Mouse (Mus musculus): ENCODE results near the gene Tmed2. TPM values are rescaled to one million over a fixed set of nuclear protein-coding genes. Genes with fewer than 3 reads are reported as not detected.
"Not testable (repeated sequence)": the region's sequence is repeated elsewhere in the genome, so short reads cannot be mapped to it uniquely, and the experiment has no call there.

Gene Tmed2
- total RNA-seq, 2 experiments from 2014 or later: 95.4 to 98.9 TPM

DNA sequence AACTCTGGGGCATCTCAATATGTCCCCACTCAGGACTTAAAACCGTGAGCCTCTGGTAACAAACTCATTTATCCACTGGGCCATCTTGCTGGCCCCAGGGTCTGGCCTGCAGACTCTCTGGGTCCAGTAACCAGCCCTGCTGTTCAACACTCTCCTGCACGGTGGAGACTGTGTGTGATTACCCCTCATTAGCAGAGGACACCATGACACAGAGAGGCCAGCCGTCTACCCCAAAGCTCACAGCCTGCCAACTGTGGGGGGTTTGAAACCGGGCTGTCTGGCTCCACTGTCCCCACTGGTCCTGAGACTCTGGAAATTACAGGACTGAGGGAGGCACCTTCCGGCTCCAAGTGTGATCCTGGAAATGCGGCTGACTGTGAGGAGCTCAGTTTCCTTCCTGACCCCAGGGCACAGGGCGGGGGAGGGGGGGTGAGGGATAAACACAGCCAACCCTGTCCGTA is 11.3 kb upstream of the Tmed2 start:
- intact Hi-C loops (cut with DNase I): no loop called here
- Histone ChIP-seq H3K27ac (peak overlapping the region; percentile 97), H3K4me3 (peak overlapping the region; percentile 93)
- no peak for TF ChIP-seq CTCF (IDR thresholded peaks at IDR 0.05)
- DNase-seq (ENCODE audit: extremely low spot score in 1 of 2, low spot score in 2 of 2): no peak

DNA sequence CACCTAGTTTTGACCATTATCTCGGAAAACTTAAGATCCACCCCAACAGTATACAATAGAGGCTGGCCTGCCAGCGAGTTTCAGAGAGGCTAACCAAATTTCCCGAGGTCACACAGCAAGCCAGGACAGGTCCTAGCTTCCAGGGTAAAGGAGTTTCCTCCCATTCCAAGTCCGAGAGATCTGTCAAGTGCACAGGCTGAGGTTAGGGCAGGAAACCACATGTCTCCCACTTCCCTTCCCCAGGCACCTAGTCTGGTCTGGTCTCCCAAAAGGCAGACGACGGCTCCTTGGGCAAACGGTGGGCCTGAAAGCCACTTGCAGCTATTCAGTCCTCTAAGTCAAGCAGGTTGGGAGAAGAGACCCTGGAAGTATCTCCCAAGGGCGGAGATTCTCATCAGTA is 10.8 kb upstream of the Tmed2 start:
- intact Hi-C loops (cut with DNase I): loop anchor here (10.0 kb wide), 1 partner anchor 175 kb away; no protein-coding TSS in a partner anchor
- Histone ChIP-seq H3K4me3 (peak overlapping the region; percentile 93), H3K27ac (peak overlapping the region; percentile 97)
- TF ChIP-seq CTCF (IDR thresholded peaks at IDR 0.05): no peak
- DNase-seq (ENCODE audit: extremely low spot score in 1 of 2, low spot score in 2 of 2): no peak

DNA sequence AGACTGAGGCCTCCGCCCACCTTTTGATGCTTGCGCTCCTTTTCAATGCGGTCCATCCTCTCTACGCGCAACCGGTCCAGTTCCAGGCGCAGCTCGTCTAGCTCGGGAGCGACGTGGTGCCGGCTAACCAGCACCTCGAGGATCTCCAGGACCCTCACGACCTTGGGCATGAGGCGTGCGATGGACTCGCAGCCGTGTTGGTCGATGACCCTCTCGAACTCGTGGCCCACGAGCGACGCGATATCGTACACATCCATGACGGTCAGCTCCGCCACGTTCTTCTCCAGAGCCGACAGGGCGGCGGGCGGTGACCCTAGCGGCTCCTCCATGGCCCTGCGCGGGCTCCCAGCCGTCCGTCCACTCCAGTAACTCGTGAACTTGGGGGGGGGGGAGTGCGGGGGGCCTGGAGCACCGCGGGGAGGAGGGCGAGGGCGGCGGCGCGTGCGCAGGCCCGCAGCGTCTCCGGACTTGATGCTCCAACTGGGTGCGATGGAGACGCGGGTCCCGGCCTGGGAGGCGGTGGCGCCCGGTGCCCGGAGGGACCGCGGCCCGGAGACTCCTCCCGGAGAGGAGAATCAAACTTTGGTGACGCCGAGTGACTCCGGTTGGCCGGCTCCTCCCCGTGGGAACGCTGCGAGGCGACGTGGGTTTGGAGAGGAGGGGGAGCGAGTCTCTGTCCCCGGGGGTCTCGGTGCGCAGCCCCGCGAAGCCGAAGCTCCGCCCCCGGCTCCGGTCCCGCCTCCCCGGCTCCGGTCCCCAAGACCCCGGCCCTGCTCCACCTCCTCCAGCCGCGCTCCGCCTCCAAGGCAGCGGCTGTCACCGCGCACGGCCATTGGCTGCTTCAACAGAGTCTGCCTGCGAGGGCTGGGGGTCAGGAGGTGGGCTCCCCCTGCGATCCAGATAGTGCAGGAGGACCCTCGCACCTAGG is 9.6 kb upstream of the Tmed2 start, which contains the start of gene Rilpl1:
Gene Rilpl1, minus strand, starts transcription at position 737 of the 928 bp plus-strand sequence.
- peak within 1 kb of the TSS; percentile 97 for H3K27ac ChIP-seq
- intact Hi-C loops (cut with DNase I): loop anchor here (10.0 kb wide), 1 partner anchor 176 kb away; no protein-coding TSS in a partner anchor
- TF ChIP-seq CTCF (IDR thresholded peaks at IDR 0.05): no peak
- peak; percentile 79 to 81 for DNase-seq (ENCODE audit: extremely low spot score in 1 of 2, low spot score in 2 of 2)
- peak within 1 kb of the TSS; percentile 93 for H3K4me3 ChIP-seq

DNA sequence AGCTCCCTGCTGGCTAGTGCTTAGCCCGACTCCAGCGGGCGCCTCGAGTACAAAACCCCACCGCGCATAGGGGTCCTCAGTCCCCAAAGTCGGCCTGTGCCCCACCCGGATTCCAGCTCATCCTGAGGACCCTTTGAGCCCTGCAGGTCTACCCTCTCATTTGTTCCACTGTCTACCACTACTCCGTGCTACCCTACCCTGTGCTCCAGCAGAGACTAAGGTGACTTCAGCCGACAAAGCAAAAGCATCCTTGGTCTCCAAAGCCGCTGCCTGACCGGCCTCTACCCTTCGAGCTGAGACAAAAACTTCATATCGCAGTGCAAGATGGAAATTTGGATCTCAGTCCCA is 8.9 kb upstream of the Tmed2 start:
- DNase-seq (ENCODE audit: extremely low spot score in 1 of 2, low spot score in 2 of 2): no peak
- peak overlapping the region; percentile 97 for H3K27ac ChIP-seq
- intact Hi-C loops (cut with DNase I): loop anchor here (10.0 kb wide), 1 partner anchor 177 kb away; no protein-coding TSS in a partner anchor
- no peak for TF ChIP-seq CTCF (IDR thresholded peaks at IDR 0.05)
- peak overlapping the region; percentile 93 for H3K4me3 ChIP-seq

DNA sequence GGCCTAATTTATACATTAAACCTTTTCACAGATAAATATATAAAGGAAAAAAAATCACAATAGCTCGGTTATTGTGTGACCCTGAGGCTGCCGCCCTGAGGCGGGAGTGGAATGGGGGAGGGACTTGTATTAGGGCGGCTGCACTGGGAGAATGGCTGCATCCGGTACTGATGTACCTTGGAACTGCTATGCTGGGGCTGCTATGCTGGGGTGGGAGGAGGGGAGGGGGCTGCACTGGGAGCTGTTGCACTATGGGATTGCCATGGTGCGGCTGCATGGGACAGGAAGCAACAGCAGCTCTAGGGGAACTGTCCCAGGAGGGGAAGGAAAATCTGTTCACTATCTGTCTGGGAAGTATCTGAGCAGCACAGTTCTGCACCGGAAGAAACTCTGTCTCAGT is 8.0 kb upstream of the Tmed2 start:
- DNase-seq (ENCODE audit: extremely low spot score in 1 of 2, low spot score in 2 of 2): no peak
- intact Hi-C loops (cut with DNase I): loop anchor here (10.0 kb wide), 1 partner anchor 178 kb away; no protein-coding TSS in a partner anchor
- no peak overlapping the region for H3K4me3 ChIP-seq
- TF ChIP-seq CTCF (IDR thresholded peaks at IDR 0.05): no peak
- no peak overlapping the region for H3K27ac ChIP-seq

DNA sequence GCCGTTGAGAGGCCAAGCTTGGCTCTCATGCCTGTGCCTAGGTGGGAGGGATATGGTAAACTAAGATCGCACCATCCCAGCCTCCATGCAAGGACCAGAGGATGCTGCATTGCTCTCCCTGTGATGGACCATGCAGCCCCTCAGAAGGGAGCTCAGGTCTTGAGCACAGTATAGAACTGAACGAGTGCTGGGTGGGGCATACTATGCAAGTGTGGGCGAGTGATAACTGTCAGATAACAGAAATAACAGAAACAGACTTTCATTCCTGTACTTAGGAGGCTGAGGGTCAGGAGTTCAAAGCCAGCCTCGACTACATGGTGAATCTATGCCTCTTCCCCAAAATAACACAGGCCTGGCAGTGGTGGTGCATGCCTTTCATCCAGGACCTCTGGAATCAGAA is 5.5 kb upstream of the Tmed2 start:
- Histone ChIP-seq H3K4me3 (no peak overlapping the region), H3K27ac (no peak overlapping the region)
- intact Hi-C loops (cut with DNase I): loop anchor here (10.0 kb wide), 1 partner anchor 180 kb away; no protein-coding TSS in a partner anchor
- TF ChIP-seq CTCF (IDR thresholded peaks at IDR 0.05): no peak
- no peak for DNase-seq (ENCODE audit: extremely low spot score in 1 of 2, low spot score in 2 of 2)

DNA sequence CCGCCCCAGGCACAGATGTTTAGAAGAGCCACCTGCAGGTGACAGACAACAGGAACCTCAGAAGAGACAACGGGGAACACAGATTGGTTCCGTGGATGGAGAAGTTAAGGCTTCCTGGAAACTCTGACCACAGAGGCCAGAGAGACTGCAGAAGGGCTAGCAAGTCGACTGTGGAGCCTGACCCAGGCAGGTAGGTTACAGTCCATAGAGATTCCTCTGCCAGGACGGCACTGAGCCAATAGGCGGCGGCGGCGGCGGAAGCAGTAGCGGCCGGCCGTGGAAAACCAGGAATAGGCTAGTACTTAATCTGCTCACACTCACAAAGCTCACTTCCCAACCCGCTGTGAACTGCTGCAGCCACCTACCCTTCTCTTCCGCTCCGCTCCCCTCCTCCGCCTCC is 3.7 kb upstream of the Tmed2 start:
- intact Hi-C loops (cut with DNase I): loop anchor here (2.0 to 10.0 kb wide), 2 partner anchors 34 to 182 kb away; no protein-coding TSS in a partner anchor
- peak in 1 of 2 experiments; percentile 41 for DNase-seq (ENCODE audit: extremely low spot score in 1 of 2, low spot score in 2 of 2)
- H3K4me3 ChIP-seq: no peak overlapping the region; the same call in 1 of the 2 replicates
- peak overlapping the region; percentile 26 for H3K27ac ChIP-seq
- TF ChIP-seq CTCF (IDR thresholded peaks at IDR 0.05): no peak; the same call in 1 of the 2 replicates

DNA sequence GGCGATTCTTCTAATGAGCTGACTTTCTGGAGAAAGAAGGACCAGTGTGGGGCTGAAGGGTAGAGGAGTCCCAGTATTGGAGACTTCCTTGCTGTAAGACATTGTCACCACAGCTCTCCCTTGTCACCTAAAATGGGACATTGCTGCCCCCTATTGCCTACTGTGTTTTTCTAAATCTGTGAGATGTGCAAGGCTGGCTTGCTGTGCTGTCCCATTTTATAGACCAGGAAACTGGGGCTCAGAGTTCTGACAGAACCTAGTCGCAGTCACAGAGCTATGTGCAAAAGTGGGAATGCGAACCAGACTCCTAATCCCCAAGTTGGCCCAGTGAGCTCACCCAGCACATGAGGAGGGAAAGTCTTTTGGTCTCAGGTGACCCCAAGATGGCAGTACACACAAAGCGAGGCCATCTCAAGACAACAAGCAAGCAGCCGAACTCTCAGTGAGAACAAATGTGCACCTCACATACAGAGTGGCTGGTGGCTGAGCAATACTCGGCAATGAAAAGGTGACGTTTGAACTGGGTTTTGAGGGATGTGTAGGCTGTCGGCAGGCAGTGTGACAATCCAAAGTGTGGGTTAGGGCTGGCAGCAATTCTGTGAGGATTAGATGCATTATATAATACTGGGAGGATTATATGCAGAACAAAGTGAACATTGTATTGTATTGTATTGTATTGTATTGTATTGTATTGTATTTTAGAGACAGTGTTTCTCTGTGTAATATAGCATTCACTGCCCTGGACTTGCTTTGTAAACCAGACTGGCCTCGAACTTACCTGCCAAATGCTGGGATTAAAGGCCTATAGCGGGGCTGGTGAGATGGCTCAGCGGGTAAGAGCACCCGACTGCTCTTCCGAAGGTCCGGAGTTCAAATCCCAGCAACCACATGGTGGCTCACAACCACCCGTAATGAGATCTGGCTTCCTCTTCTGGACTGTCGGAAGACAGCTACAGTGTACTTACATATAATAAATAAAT is 1.4 kb upstream of the Tmed2 start:
- peak overlapping the region; percentile 72 for H3K27ac ChIP-seq
- peak; percentile 66 for TF ChIP-seq CTCF (IDR thresholded peaks at IDR 0.05)
- peak; percentile 59 to 67 for DNase-seq (ENCODE audit: extremely low spot score in 1 of 2, low spot score in 2 of 2)
- no peak overlapping the region for H3K4me3 ChIP-seq
- intact Hi-C loops (cut with DNase I): loop anchor here (1.0 to 10.0 kb wide), 4 partner anchors 56 to 184 kb away; partner anchors contain the start of gene Snrnp35

DNA sequence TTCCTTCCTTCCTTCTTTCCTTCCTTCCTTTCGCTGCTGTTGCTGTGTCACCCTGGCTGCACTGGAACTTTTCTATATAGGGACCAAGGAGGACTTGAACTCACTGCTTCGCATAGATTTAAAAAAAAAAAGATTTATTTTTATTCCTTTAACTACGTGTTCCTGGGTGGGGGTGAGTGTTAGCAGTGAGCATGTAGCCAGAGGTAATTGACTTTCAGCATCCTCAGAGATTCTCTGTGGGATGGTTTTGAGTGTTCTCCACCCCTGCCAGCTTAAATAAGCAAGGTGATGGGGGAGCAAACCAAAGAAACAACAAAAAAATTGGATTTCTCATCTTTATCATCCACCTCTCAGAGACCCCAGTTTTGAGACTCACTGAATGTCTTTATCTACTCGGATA is 590 bp upstream of the Tmed2 start:
- intact Hi-C loops (cut with DNase I): loop anchor here (1.0 to 10.0 kb wide), 4 partner anchors 57 to 185 kb away; partner anchors contain the start of gene Snrnp35
- peak overlapping the region; percentile 48 for H3K27ac ChIP-seq
- TF ChIP-seq CTCF (IDR thresholded peaks at IDR 0.05): no peak
- no peak overlapping the region for H3K4me3 ChIP-seq
- DNase-seq (ENCODE audit: extremely low spot score in 1 of 2, low spot score in 2 of 2): no peak

DNA sequence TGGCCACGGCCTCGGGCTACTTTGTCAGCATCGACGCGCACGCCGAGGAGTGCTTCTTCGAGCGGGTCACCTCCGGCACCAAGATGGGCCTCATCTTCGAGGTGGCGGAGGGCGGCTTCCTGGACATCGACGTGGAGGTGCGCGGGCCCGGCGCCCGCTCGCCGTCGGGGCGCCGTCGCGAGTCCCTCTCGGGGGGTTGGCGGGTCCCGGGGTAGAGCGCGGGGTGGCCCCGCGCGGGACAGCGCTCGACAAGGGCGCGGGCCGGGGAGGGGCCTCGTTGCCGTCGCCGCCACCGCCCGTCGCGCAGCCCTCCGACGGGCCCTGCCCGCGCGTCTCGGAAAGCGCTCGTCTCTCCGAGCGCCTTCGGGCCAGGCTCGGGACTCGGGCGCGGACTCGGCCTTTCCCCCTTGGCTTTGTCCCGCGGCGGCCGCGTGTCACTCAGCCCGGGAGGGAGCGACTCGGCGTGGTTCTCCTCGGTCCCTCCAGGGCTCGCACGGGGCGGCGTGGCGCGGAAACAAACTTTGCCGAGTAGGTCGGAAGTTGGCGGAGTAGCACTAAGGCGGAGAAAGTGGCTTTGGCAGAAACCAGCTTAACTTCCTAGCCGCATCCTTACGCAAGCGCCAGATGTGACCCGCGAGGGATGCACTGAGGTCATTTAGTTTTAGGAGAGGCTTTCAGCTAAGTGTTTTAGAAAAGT is 558 bp downstream of the Tmed2 start:
- no peak for TF ChIP-seq CTCF (IDR thresholded peaks at IDR 0.05)
- DNase-seq (ENCODE audit: extremely low spot score in 1 of 2, low spot score in 2 of 2): peak; percentile 40 to 66
- peak overlapping the region; percentile 56 for H3K27ac ChIP-seq

DNA sequence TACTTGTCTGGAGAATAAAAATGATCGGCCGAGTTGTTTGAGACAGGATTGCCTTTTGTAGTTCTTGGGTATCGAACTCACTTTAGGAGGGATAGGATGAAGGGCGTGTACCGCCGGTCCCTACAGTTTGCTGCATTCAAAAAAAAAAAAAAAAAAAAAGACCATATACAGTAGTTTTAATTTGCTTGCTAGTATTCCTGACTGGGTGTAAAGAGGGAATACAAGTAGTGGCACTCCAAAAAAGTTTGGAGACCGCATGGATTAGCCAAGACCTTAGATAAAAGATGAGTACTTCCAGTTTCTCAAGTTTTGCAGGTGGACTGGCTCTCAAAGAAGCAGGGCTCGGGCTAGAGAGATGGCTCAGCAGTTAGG is 1.1 kb downstream of the Tmed2 start:
- no peak for TF ChIP-seq CTCF (IDR thresholded peaks at IDR 0.05)
- no peak for DNase-seq (ENCODE audit: extremely low spot score in 1 of 2, low spot score in 2 of 2)
- H3K27ac ChIP-seq: no peak overlapping the region
- intact Hi-C loops (cut with DNase I): no loop called here
- H3K4me3 ChIP-seq: peak overlapping the region; percentile 82

More for the DNA sequence above, 558 bp downstream of the Tmed2 start:
- peak overlapping the region; percentile 82 for H3K4me3 ChIP-seq
- intact Hi-C loops (cut with DNase I): no loop called here

DNA sequence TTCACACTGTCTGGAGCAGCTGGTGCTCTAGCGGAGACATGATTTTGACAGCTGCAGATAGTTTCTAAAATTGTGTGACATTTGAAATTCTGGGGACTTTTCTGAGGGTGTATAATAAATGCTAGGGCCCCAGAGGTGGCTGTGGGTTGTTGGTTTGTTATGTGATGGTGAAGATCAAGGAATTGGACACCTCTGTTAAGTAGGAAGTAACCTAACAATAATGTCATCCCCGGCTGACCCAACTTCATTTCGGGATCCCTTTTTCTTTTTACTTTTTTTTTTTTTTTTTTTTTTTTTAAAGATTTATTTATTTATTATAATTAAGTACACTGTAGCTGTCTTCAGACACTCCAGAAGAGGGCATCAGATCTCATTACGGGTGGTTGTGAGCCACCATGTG is 10.2 kb downstream of the Tmed2 start:
- H3K4me3 ChIP-seq; intact Hi-C loops (cut with DNase I); DNase-seq (ENCODE audit: extremely low spot score in 1 of 2, low spot score in 2 of 2); H3K27ac ChIP-seq: not testable (repeated sequence)
